Mouse (Mus musculus): ENCODE measurements around the gene Ddr2.

DNA sequence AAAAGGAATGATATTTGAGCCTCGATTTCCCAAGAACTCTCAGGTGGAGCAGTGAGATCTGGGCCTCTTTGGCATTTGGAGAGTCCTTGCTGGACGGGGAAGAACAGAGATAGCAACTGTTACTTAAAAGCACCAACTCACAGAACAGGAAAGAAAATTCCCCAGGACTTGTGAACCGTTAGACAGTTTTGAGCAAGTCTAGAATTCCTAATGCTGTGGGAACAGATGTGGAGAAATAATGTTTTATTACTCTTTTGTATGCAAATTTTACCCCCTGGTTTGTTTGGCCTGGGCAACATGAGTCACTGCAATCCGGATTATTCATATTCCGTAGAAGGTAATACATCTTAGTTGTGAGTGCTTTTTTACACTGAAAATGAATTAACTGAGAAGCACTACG, 3.1 kb upstream of the Ddr2 start:
- TF ChIP-seq EP300 (IDR thresholded peaks at IDR 0.05; ENCODE audit: low read depth) (no peak), CTCF (IDR thresholded peaks at IDR 0.05; ENCODE audit: low read depth) (no peak)
